Mouse (Mus musculus) limb, embryonic 14.5 days (tissue): Measurements from ENCODE around the gene Rfc5. TPM values are rescaled to one million over a fixed set of nuclear protein-coding genes. Genes with fewer than 3 reads are reported as not detected.
"Not testable (repeated sequence)": the region's sequence is repeated elsewhere in the genome, so short reads cannot be mapped to it uniquely, and the experiment has no call there.

Experiments used
- ATAC-seq: fragments of 200-750 bp; cut with Nextera tagmentation; 2 replicates; pipeline ENCODE4 v1.8.0; 2017; ENCODE audit warnings: low read depth, moderate number of reproducible peaks, moderate TSS enrichment; ENCODE audit not compliant: low FRiP score
- DNase-seq: peaks from one replicate; pipeline ENCODE4 v3.0.0-alpha.2; 2015; ENCODE audit warnings: low spot score
- H3K27ac ChIP-seq: fragments of 300-500 bp; sonication (generic); replicated peaks from 2 replicates; pipeline ENCODE4 v1.5.1; 2014; ENCODE audit warnings: low read depth, mild to moderate bottlenecking, low read length, moderate library complexity, mixed read lengths
- H3K27me3 ChIP-seq: fragments of 300-500 bp; sonication (generic); 2 replicates; pipeline ENCODE4 v1.6.1; 2014; ENCODE audit warnings: low read length, mixed read lengths; ENCODE audit not compliant: control insufficient read depth, insufficient read depth
- H3K36me3 ChIP-seq: fragments of 300-500 bp; sonication (generic); 2 replicates; pipeline ENCODE4 v1.6.1; 2014; ENCODE audit warnings: mild to moderate bottlenecking, low read length, moderate library complexity, mixed read lengths; ENCODE audit not compliant: control insufficient read depth, insufficient read depth
- H3K4me1 ChIP-seq: fragments of 300-500 bp; sonication (generic); 2 replicates; pipeline ENCODE4 v1.6.1; 2014; ENCODE audit warnings: antibody characterized with exemption, low read length, mixed read lengths; ENCODE audit not compliant: control insufficient read depth, insufficient read depth
- H3K4me2 ChIP-seq: fragments of 300-500 bp; sonication (generic); replicated peaks from 2 replicates; pipeline ENCODE4 v1.6.1; 2014; ENCODE audit warnings: low read depth, mild to moderate bottlenecking, low read length, moderate library complexity; ENCODE audit not compliant: severe bottlenecking
- H3K4me3 ChIP-seq: fragments of 300-500 bp; sonication (generic); replicated peaks from 2 replicates; pipeline ENCODE4 v1.5.1; 2014; ENCODE audit warnings: low read length
- H3K9ac ChIP-seq: fragments of 300-500 bp; sonication (generic); 2 replicates; pipeline ENCODE4 v1.6.1; 2014; ENCODE audit warnings: mild to moderate bottlenecking, low read depth, low read length, moderate library complexity; ENCODE audit not compliant: severe bottlenecking
- H3K9me3 ChIP-seq: fragments of 300-500 bp; sonication (generic); 2 replicates; pipeline ENCODE4 v1.6.1; 2016; ENCODE audit warnings: low read length; ENCODE audit not compliant: control insufficient read depth
- POLR2A ChIP-seq: fragments of 200-500 bp; IDR thresholded peaks from 2 replicates; pipeline ENCODE4 v1.8.0; 2012; ENCODE audit warnings: inconsistent platforms, mild to moderate bottlenecking, moderate library complexity, borderline replicate concordance; ENCODE audit not compliant: insufficient read depth, insufficient read length; ENCODE audit errors: extremely low read depth
- WGBS: fragments of 180-500 bp; shearing (Covaris S2); extraction: QIAGEN DNeasy Blood & Tissue Kit; methylation state at CpG from one replicate; pipeline ENCODE4 v1.1.7; 2014; 5-methylcytosine and 5-hydroxymethylcytosine counted together
- polyA plus RNA-seq, 2 experiments: library from polyadenylated mRNA; depleted of rRNA in 1 of 2; stranded (reverse) in 1 of 2; unstranded in 1 of 2; fragments of >200 nt; fragmentation: Nextera tagmentation in 1 of 2; extraction: Ambion mirVana in 1 of 2; gene quantifications; 2 replicates each; pipeline versions ENCODE4 v1.2.1 to v1.2.3; 2012 to 2014

Rfc5 gene
- polyA plus RNA-seq, 2 experiments: 54.7 to 74.7 TPM

DNA sequence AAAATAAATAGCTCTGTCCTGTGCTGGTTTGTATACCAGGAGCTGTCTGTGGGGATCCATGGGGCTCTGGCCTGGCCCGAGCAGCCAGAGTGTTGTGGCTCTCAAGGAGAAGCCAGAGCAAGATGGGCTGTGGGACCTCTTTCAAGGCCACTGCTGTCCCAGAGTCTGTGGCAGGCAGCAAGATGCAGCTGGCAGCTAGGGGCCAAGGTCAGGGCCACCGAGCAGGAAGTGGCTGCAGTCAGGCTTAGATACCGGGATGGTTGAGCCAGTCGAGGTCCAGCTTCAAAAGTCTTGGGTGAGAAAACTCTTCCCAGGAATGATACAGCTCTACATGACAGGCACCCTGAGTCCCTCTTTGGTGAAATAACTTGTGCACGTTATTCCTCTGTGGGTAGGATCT lies 41.8 kb downstream of the Rfc5 start:
- no peak overlapping the region for H3K9ac ChIP-seq
- no peak for TF ChIP-seq POLR2A
- DNase-seq (no peak), ATAC-seq (no peak)
- no peaks in the 10 kb centered on the region for H3K9me3 ChIP-seq
- no peaks in the 10 kb centered on the region for H3K36me3 ChIP-seq
- 83% methylated on average over 5 of the region's 5 CpGs for WGBS
- H3K4me2 ChIP-seq: no peak overlapping the region
- no peaks in the 10 kb centered on the region for H3K27me3 ChIP-seq
- H3K27ac ChIP-seq: no peak overlapping the region
- H3K4me3 ChIP-seq: no peak overlapping the region
- no peaks in the 10 kb centered on the region for H3K4me1 ChIP-seq

DNA sequence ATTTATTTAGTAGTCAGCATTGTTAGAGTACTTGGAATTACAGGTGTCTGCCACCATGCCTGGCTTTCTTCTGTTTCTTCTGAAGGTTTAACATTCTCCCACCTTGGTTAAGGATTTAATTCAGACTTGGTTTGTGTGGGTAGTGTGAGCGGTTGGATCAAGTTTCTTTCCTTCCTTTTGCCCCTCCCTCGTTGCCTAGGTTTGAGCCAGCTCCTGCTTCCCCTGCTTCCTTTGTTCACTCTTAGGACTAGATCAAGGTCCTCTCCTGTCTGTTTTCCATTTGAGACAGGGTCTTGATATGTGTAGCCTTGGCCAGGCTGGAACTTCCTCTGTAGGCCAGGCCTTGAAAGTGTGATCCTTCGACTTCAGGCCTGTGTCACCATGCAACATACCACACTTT lies 42.6 kb downstream of the Rfc5 start:
- WGBS: 50% methylated on average over 3 of the region's 3 CpGs
- DNase-seq (no peak), ATAC-seq (no peak)
- H3K27ac ChIP-seq: no peak overlapping the region
- TF ChIP-seq POLR2A: no peak
- no peaks in the 10 kb centered on the region for H3K36me3 ChIP-seq
- H3K4me3 ChIP-seq: no peak overlapping the region
- no peak overlapping the region for H3K9ac ChIP-seq
- H3K27me3 ChIP-seq: no peaks in the 10 kb centered on the region
- H3K4me1 ChIP-seq: no peaks in the 10 kb centered on the region
- H3K4me2 ChIP-seq: no peak overlapping the region
- H3K9me3 ChIP-seq: no peaks in the 10 kb centered on the region

DNA sequence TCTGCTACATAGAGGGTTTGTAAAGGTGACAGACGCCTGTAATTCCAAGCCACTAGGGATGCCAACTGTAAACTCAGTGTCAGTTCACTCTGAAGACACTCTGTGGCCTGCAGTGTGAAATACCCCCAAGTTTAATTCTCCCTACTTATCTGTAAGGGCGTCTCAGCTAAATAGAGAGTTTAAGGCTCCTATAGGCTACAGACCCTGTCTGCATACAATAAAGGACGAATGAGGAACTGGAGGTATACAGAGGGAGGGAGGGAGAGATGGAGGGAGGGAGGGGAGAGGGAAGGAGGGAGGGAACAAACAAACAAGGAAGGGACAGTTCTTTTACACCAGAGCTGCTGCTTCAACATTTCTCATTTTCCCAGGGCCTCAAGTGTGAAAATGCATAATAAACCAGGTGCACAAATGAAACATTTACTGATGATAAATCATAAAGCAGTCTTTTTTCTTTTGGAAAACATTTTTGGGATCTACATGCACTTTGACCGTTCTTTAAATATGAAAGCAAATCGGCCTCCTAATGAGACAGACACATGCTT lies 43.3 kb downstream of the Rfc5 start:
- no peaks in the 10 kb centered on the region for H3K36me3 ChIP-seq
- no peaks in the 10 kb centered on the region for H3K9me3 ChIP-seq
- TF ChIP-seq POLR2A: no peak
- no peak overlapping the region for H3K4me2 ChIP-seq
- no peaks in the 10 kb centered on the region for H3K4me1 ChIP-seq
- ATAC-seq: no peak
- no peak for DNase-seq
- H3K27ac ChIP-seq: no peak overlapping the region
- H3K27me3 ChIP-seq: no peaks in the 10 kb centered on the region
- H3K4me3 ChIP-seq: no peak overlapping the region
- H3K9ac ChIP-seq: no peak overlapping the region
- 73% methylated on average over 5 of the region's 5 CpGs for WGBS

DNA sequence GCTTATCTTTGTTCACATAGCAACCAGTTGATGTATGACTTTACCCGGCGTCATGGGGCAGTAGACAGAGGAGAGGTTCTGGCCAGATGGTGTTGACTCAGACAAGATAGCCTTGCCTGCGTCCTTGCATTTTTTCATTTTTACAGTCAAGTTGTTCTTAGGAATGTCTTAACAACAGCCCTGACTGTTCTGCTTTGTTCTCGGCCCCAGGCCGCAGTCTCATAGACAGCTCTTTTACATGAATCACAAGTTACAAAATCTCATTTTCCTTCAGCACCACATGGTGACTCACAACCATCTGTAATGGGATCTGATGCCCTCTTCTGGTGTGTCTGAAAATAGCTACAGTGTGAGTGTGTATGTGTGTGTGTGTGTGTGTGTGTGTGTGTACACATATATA lies 44.4 kb downstream of the Rfc5 start:
- H3K4me3 ChIP-seq, H3K36me3 ChIP-seq, H3K4me1 ChIP-seq, H3K27me3 ChIP-seq, H3K9ac ChIP-seq, ATAC-seq, H3K27ac ChIP-seq, H3K4me2 ChIP-seq, H3K9me3 ChIP-seq, DNase-seq: not testable (repeated sequence)
- WGBS: 94% methylated on average over 5 of the region's 5 CpGs

DNA sequence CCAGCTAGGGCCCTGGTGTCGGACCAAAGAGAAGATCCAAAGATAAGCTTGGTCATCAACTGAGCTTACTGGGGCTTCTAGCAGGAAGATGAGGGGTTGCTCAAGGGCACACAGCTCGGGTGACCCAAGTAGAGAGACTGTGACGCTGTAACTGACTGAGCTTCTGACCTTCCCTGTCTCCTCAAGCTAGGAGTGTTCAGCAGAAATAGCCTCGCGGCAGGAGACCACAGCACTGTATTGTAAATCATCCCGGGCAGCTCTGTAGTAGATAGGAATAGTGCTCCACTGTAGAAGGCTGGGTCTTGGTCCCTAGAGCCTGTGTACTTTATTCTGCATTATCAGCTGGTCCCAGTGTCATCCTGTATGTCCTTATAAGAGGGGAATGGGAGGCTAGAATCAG lies 47.0 kb downstream of the Rfc5 start:
- H3K4me3 ChIP-seq: no peak overlapping the region
- no peak overlapping the region for H3K4me2 ChIP-seq
- no peak for ATAC-seq
- H3K4me1 ChIP-seq: no peaks in the 10 kb centered on the region
- no peak for TF ChIP-seq POLR2A
- no peaks in the 10 kb centered on the region for H3K9me3 ChIP-seq
- DNase-seq: no peak
- no peaks in the 10 kb centered on the region for H3K36me3 ChIP-seq
- no peaks in the 10 kb centered on the region for H3K27me3 ChIP-seq
- H3K9ac ChIP-seq: no peak overlapping the region
- WGBS: 74% methylated on average over 6 of the region's 6 CpGs
- no peak overlapping the region for H3K27ac ChIP-seq

DNA sequence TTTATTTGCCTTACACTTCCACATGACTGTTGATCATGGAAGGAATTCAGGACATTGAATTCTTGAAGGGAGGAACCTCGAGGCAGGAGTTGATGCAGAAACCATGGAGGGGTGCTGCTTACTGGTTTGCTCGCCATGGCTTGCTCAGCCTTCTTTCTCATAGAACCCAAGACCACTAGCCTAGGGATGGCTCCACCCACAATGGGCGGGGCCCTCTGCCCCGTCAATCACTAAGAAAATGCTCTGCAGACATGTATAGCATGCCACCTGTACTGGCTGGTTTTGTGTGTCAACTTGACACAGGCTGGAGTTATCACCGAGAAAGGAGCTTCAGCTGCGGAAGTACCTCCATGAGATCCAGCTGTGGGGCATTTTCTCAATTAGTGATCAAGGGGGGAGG lies 48.8 kb downstream of the Rfc5 start:
- no peaks in the 10 kb centered on the region for H3K36me3 ChIP-seq
- no peak overlapping the region for H3K27ac ChIP-seq
- no peaks in the 10 kb centered on the region for H3K4me1 ChIP-seq
- no peak overlapping the region for H3K9ac ChIP-seq
- H3K27me3 ChIP-seq: no peaks in the 10 kb centered on the region
- no peak for TF ChIP-seq POLR2A
- DNase-seq (no peak), ATAC-seq (no peak)
- 75% methylated on average over 6 of the region's 6 CpGs for WGBS
- H3K4me3 ChIP-seq: no peak overlapping the region
- no peaks in the 10 kb centered on the region for H3K9me3 ChIP-seq
- no peak overlapping the region for H3K4me2 ChIP-seq
